Mouse (Mus musculus): Measurements from ENCODE around the gene Shb.
A peak's percentile ranks its signal among the peaks of the same experiment; 100 is the strongest.

The Shb gene

DNA sequence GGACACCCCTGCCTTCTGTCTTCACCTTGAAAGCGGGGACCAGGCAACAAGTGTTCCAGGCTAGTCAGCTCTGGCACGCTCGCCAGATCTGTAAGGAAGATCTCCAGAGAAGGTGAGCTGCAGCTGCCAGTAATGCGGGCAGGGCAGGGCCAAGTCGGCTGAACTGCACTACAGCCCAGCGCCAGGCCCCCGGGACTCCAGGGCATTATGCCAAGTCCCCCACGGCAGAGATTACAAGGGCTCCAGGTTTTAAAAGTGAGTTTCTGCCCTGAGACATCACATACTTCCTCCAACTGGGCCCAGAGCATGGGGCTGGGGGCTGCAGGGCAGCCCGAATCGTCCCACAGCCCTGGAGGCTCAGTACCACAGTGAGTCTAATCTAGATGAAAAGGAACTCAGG is 52.8 kb downstream of the Shb start:
- no peak for DNase-seq

DNA sequence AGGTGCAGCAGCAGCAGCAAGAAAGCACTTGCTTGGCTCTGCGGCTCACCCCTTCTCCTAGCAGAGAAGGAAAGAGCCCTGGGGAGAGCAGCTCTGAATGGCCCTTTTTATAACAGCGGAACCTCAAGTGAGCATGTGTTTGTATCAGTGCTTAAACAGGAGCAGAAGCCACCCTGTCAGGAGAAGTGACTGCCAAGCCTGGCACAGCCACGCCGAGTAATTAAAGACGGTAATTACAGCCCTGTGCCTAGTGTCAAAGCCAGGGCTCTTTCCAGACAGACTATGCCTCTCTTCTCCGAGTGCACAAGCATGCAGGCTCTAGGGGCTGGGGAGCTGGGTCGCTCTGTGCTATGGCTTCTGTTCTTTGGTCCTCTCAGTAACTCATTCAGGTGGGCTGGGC is 54.1 kb downstream of the Shb start:
- peak; percentile 97 for DNase-seq

DNA sequence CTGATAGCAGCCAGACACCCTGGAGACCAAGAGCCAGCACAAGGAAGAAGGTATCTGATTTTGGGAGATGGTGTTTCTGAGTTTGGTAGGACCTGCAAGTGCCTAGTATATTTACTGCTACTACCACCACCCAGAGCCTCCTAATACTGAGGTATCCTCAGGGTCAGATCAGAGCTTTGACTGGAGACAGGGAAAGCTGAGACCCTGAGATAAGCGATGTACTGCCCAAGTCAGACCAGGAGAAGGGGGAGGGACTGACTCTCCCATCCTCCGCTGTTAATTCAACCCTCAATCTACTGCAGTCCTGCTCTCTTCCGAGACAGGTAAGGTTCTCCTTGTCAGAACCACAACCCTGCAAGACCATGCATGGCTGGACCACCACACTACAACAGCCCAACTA is 55.2 kb downstream of the Shb start:
- no peak for DNase-seq

GRCm38 (mm10) chr4:45474832-45475231 is 57.4 kb downstream of the Shb start:
- peak; percentile 98 for DNase-seq

DNA sequence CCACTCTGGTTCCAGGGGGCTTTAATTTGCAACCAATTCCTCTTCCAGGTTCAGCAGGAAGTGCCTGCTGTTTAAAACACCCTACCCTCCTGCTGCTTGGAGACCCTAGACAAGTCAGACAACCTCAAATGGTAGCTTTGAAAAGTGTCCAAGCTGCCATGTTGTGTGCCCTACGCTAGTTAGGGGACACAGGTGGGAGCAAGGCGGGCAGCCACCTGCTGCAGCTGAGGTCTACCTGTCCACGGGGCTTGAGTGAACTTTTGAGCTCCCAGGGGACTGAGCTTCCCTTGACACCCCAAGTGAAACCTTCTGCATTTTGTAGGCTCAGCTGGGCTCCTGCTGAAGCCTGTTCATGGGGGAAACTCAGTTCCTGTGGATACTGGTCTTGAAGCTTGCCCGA is 58.1 kb downstream of the Shb start:
- DNase-seq: peak; percentile 91

DNA sequence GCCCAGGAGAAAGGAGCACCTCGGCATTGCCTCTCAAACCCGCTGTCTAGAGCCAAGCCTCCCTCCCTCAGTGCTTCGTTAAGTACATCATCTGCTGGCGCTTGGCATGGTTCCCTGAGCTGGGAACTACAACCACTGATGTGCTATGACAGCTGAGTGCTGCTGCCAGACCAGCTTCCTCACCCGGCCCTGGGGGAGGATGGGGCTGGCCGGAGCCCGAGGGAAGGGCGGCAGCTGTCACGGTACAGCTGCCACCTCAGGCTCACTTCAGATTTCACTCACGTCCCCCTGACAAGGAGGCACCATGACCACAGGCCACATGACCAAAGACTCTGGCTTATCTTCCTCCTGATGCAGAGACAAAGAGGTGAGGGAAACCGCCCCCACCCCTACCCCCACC is 59.1 kb downstream of the Shb start:
- DNase-seq: peak; percentile 99

DNA sequence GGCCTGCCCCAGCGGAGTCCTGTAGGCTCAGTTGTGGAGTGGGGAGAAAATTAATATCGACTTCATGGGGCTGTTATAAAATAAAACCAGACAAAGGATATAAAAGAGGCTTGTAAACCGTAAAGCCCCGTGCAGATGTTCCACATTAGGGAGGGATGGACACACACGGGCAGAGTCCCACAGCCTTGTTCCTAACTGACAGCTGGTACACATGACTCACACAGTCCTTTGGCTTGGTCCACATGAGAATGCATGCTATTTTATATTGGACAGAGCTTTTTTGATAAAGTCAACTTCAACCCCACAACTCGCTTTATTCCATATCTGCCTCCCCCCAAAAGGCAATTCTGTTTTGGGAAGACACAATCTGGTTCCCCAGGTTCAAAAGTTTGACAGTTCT is 59.6 kb downstream of the Shb start:
- peak; percentile 93 for DNase-seq

- DNase-seq: peak; percentile 98
Observed at GRCm38 (mm10) chr4:45471654-45472556, 60.4 kb downstream of the Shb start.

GRCm38 (mm10) chr4:45469057-45469456 is 63.2 kb downstream of the Shb start:
- peak; percentile 96 for DNase-seq

DNA sequence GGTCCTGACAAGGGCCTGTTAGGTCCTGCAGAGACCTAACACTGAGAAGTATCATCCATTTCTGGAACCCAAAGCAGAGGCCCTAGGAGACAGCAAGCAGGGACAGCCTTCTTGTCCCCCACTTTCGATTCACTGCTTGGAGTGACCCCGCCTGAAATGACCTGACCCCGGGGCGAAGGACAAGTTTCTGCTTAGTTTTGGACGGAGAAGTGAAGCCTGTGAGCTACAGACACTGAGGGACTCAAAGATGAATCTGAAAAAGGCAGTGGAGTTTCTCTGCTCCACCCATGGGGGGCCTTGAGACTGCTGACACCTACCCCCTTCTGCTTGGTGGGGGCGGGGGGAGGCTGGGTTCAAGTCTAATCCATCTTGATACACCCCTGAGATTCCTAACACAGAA is 63.8 kb downstream of the Shb start:
- DNase-seq: peak; percentile 87

GRCm38 (mm10) chr4:45467115-45467912 is 65.0 kb downstream of the Shb start:
- peak; percentile 99 for DNase-seq

GRCm38 (mm10) chr4:45464941-45465340 is 67.3 kb downstream of the Shb start:
- no peak for DNase-seq

DNA sequence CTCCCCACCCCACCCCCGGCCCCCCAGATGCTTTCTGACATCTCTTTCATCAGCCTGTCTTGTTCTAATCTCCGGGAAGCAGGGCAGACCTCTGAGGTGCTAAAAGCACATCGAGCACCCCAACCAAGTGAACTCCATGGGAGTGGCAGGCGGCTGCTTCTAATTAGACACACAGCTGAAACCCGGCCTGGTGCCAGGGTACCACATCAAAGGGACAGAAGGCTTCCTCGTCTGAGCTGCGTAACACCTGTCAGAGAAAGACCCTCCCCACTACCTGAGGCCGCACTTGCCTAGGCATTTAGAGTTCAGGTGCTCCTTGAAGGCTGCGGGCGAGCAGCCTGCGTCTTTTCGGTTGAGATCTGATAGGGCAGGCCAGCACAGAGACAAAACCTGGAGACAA is 67.7 kb downstream of the Shb start:
- DNase-seq: no peak

GRCm38 (mm10) chr4:45464123-45464522 is 68.1 kb downstream of the Shb start:
- DNase-seq: no peak

GRCm38 (mm10) chr4:45462628-45463027 is 69.6 kb downstream of the Shb start:
- DNase-seq: no peak

GRCm38 (mm10) chr4:45461661-45462060 is 70.6 kb downstream of the Shb start:
- peak; percentile 95 for DNase-seq

GRCm38 (mm10) chr4:45459375-45459774 is 72.9 kb downstream of the Shb start:
- DNase-seq: no peak

GRCm38 (mm10) chr4:45457543-45457942 is 74.7 kb downstream of the Shb start:
- no peak for DNase-seq

- DNase-seq: no peak
Observed at GRCm38 (mm10) chr4:45455001-45455400, 77.3 kb downstream of the Shb start.

- DNase-seq: no peak
Observed at GRCm38 (mm10) chr4:45453271-45453851, 78.9 kb downstream of the Shb start.

GRCm38 (mm10) chr4:45452569-45453111 is 79.6 kb downstream of the Shb start:
- DNase-seq: peak; percentile 99

- DNase-seq: no peak
Observed at GRCm38 (mm10) chr4:45449012-45449411, 83.3 kb downstream of the Shb start.

DNA sequence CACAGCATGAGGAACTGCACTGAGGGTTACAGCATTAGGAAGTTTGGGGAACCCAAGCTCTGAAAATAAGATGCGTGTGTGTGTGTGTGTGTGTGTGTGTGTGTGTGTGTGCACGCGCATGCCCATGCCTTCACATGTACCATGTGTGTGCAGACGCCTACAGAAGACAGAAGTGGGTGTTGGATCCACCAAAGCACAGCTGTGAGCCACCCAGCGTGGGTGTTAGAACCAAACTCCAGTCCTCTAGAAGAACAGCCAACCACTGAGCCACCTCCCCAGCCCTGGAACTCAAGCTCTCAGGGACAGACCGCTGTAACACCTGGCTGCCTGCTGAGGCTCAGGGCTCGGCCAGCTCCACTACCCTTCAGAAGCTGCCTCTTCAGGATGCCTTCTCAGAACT is 83.8 kb downstream of the Shb start:
- no peak for DNase-seq

Data from heart, adult 11 months (tissue).